Mouse (Mus musculus): ENCODE data around the gene Wdr93. TPM values are rescaled to one million over a fixed set of nuclear protein-coding genes. Genes with fewer than 3 reads are reported as not detected.
A peak's percentile ranks its signal among the peaks of the same experiment; 100 is the strongest.

The Wdr93 gene
- polyA plus RNA-seq, 1 experiment from 2014 or later: 0.65 TPM

GRCm38 (mm10) chr7:79756334-79756733 lies 13.4 kb downstream of the Wdr93 start:
- 53% methylated on average over 2 of the region's 2 CpGs for WGBS
- no peak for ATAC-seq (ENCODE audit: low FRiP score)

GRCm38 (mm10) chr7:79758176-79758575 lies 15.2 kb downstream of the Wdr93 start:
- ATAC-seq (ENCODE audit: low FRiP score): no peak
- Histone ChIP-seq H3K27ac (no peak overlapping the region), H3K4me3 (no peak overlapping the region), H3K27me3 (no peaks in the 10 kb centered on the region), H3K9me3 (no peaks in the 10 kb centered on the region), H3K4me1 (replicated peaks) (no peaks in the 10 kb centered on the region), H3K4me2 (no peak overlapping the region), H3K9ac (no peak overlapping the region), H3K36me3 (no peaks in the 10 kb centered on the region)
- WGBS: 79% methylated on average over 6 of the region's 6 CpGs

More at GRCm38 (mm10) chr7:79756334-79756733, 13.4 kb downstream of the Wdr93 start:
- Histone ChIP-seq H3K36me3 (no peaks in the 10 kb centered on the region), H3K4me2 (no peak overlapping the region), H3K4me3 (no peak overlapping the region), H3K9ac (no peak overlapping the region), H3K27me3 (no peaks in the 10 kb centered on the region), H3K4me1 (replicated peaks) (no peaks in the 10 kb centered on the region), H3K27ac (no peak overlapping the region), H3K9me3 (no peaks in the 10 kb centered on the region)

DNA sequence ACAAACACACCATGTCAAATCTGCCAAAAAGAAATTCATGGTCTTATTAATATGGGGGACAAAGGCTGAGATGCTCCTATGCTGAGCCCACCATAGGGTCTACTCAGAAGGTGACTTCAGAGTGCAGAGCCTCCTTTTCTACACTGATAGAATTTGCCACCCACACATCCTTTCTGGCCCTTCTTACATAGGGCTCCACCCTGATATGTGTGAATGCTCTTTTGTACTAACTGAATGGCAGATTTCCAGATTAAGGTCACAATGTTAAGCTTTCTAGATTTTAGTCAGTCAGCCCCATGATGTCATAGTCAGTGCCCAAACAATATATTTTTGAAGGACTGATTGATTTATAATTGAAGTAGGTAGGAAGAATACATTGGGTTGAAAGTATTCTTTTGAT lies 16.8 kb downstream of the Wdr93 start:
- H3K27me3 ChIP-seq: no peaks in the 10 kb centered on the region
- no peak overlapping the region for H3K4me3 ChIP-seq
- H3K4me2 ChIP-seq: no peak overlapping the region
- no peak overlapping the region for H3K9ac ChIP-seq
- ATAC-seq (ENCODE audit: low FRiP score): no peak
- no peak overlapping the region for H3K27ac ChIP-seq
- no peaks in the 10 kb centered on the region for H3K36me3 ChIP-seq
- H3K4me1 ChIP-seq (replicated peaks): no peaks in the 10 kb centered on the region
- no peaks in the 10 kb centered on the region for H3K9me3 ChIP-seq

DNA sequence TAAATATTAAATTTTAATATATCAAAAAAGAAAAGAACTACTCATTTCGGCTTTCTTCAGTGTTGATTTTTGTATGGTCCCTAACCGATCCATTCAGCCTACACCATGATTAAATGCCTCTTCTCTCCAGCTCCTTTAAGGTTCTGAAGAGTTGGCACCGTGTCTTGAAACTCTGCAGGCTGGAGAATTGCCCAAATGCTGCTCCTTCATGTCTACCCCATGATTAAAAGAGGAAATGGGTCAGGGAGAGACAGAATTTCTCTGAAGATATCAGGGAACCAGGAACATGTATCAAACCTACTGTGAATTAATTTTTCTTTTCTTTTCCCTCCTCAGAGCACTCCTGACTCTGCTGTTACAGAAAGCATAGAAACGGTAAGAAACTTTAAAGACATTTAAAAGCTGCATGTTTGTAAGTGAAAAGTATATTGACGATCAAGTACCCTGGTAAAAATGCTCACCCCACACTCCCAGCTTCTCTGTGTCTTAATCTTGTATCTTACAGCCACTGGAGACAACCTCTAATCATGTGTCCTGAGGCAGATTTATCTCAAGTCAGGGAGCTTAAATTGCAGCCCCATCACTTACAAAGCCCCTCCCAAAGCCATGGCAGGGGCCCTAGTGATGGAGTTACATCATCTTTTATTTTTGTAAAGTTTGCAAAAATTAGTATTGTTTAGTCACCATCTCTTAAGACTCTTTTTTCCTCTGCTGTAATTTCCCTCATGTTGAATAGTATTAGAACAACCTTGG lies 18.3 kb downstream of the Wdr93 start:
- no peaks in the 10 kb centered on the region for H3K4me1 ChIP-seq (replicated peaks)
- no peaks in the 10 kb centered on the region for H3K36me3 ChIP-seq
- 86% methylated on average over 5 of the region's 5 CpGs for WGBS
- H3K9ac ChIP-seq: no peak overlapping the region
- no peaks in the 10 kb centered on the region for H3K9me3 ChIP-seq
- no peak for ATAC-seq (ENCODE audit: low FRiP score)
- H3K27ac ChIP-seq: no peak overlapping the region
- no peaks in the 10 kb centered on the region for H3K27me3 ChIP-seq
- no peak overlapping the region for H3K4me2 ChIP-seq
- no peak overlapping the region for H3K4me3 ChIP-seq

GRCm38 (mm10) chr7:79762106-79762505 lies 19.1 kb downstream of the Wdr93 start:
- no peaks in the 10 kb centered on the region for H3K4me1 ChIP-seq (replicated peaks)

DNA sequence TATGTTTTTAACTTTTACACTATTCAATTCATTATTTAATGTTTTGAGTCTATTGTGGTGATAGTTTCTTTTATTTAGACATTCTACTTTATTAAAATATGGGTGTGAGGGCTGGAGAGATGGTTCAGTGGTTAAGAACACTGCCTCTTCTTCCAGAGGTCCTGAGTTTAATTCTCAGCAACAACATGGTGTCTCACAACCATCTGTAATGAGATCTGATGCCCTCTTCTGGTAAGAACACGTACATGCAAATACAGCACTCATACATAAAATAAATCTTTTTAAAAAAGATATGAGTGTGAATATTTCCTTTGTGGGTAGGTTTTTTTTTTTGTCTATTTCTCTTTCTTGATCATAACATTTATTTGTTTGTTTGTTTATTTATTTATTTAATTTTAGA lies 23.0 kb downstream of the Wdr93 start:
- H3K9ac ChIP-seq: no peak overlapping the region
- H3K36me3 ChIP-seq: no peaks in the 10 kb centered on the region
- no peak overlapping the region for H3K27ac ChIP-seq
- no peak overlapping the region for H3K4me3 ChIP-seq
- H3K4me1 ChIP-seq (replicated peaks): no peaks in the 10 kb centered on the region
- no peaks in the 10 kb centered on the region for H3K27me3 ChIP-seq
- WGBS: 47% methylated on average over 1 of the region's 1 CpGs
- H3K4me2 ChIP-seq: no peak overlapping the region
- H3K9me3 ChIP-seq: no peaks in the 10 kb centered on the region
- no peak for ATAC-seq (ENCODE audit: low FRiP score)

More at GRCm38 (mm10) chr7:79762106-79762505, 19.1 kb downstream of the Wdr93 start:
- no peak overlapping the region for H3K4me3 ChIP-seq
- no peak overlapping the region for H3K27ac ChIP-seq
- no peaks in the 10 kb centered on the region for H3K36me3 ChIP-seq
- no peak for ATAC-seq (ENCODE audit: low FRiP score)
- no peak overlapping the region for H3K4me2 ChIP-seq
- H3K27me3 ChIP-seq: no peaks in the 10 kb centered on the region
- H3K9ac ChIP-seq: no peak overlapping the region
- 81% methylated on average over 8 of the region's 8 CpGs for WGBS
- no peaks in the 10 kb centered on the region for H3K9me3 ChIP-seq

DNA sequence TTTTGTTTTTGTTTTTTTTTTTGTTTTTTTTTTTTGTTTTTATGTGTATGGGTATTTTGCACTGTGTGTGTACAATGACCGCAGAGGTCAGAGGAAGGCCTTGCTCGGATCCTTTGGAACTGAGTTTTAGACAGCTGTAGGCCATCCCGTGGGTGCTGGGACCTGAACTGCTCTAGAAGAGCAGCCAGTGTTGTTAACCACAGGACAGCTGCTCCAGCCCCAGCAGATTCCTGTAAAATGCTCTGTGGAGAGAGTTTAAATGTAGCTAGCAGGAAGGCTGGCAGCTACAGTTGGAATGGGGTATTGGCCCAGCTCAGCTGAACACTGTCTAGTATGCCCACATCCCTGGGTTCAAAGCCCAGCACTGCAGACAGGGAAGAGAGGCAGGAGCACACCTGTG lies 26.7 kb downstream of the Wdr93 start:
- Histone ChIP-seq H3K4me1 (replicated peaks) (no peaks in the 10 kb centered on the region; the same call in 1 of the 2 replicates), H3K4me2 (no peak overlapping the region), H3K27me3 (no peaks in the 10 kb centered on the region), H3K27ac (no peak overlapping the region), H3K4me3 (no peak overlapping the region), H3K9me3 (no peaks in the 10 kb centered on the region), H3K9ac (no peak overlapping the region), H3K36me3 (no peaks in the 10 kb centered on the region)
- 87% methylated on average over 3 of the region's 3 CpGs for WGBS
- ATAC-seq (ENCODE audit: low FRiP score): no peak

- Histone ChIP-seq H3K27me3 (no peaks in the 10 kb centered on the region), H3K9ac (no peak overlapping the region), H3K4me1 (replicated peaks) (no peaks in the 10 kb centered on the region; the same call in 1 of the 2 replicates), H3K27ac (no peak overlapping the region), H3K4me2 (no peak overlapping the region), H3K9me3 (no peaks in the 10 kb centered on the region), H3K36me3 (no peaks in the 10 kb centered on the region), H3K4me3 (no peak overlapping the region)
- 43% methylated on average over 15 of the region's 15 CpGs for WGBS
- ATAC-seq (ENCODE audit: low FRiP score): no peak
Measured at GRCm38 (mm10) chr7:79771561-79772512, 28.9 kb downstream of the Wdr93 start.

GRCm38 (mm10) chr7:79780647-79781626 lies 38.0 kb downstream of the Wdr93 start:
- no peak overlapping the region for H3K4me3 ChIP-seq
- no peak overlapping the region for H3K27ac ChIP-seq
- no peaks in the 10 kb centered on the region; the same call in 1 of the 2 replicates for H3K4me1 ChIP-seq (replicated peaks)
- 40% methylated on average over 16 of the region's 16 CpGs for WGBS
- H3K9me3 ChIP-seq: no peaks in the 10 kb centered on the region
- peak overlapping the region; percentile 44 for H3K4me2 ChIP-seq
- no peaks in the 10 kb centered on the region for H3K36me3 ChIP-seq
- peaks cover 6% of the 10 kb centered on the region; the same call in 1 of the 2 replicates for H3K27me3 ChIP-seq
- peak; percentile 54; the same call in 1 of the 2 replicates for ATAC-seq (ENCODE audit: low FRiP score)
- H3K9ac ChIP-seq: no peak overlapping the region

DNA sequence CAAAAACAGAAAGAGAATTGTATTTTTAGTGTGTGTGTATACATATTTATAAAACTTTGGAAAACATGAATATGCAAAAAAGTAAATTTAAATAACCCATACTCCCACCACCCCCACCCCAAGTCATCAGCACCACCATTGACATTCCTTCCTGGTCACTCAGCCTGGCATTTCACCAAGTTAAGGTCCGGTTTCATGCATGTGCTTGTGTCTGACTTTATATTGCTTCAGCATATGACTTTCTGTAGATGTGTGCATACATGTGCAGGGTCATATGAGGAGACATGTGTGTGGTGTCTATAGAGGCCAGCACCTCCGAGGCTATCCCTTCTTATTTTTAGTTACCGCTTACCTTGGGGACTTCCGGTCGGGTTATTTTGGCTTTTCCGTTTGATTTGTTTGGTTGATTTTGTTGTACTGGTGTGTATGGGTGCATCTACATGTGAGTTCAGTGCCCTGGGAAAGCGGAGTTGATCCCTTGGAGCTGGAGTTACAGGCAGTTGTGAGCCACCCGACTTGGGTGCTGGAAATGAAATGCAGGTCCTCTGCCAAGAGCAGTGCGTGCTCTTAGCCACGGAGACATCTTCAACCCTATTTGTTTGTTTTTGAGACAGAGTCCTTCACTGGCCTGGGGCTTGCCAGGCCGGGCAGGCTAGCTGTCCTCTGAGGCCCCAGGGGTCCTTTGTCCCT lies 39.0 kb downstream of the Wdr93 start:
- H3K4me1 ChIP-seq (replicated peaks): no peaks in the 10 kb centered on the region; the same call in 1 of the 2 replicates
- H3K9ac ChIP-seq: no peak overlapping the region
- WGBS: 79% methylated on average over 11 of the region's 11 CpGs
- H3K27ac ChIP-seq: no peak overlapping the region
- ATAC-seq (ENCODE audit: low FRiP score): no peak
- H3K4me2 ChIP-seq: no peak overlapping the region
- no peak overlapping the region for H3K4me3 ChIP-seq
- H3K27me3 ChIP-seq: peaks cover 11% of the 10 kb centered on the region; the same call in 1 of the 2 replicates
- H3K9me3 ChIP-seq: no peaks in the 10 kb centered on the region
- H3K36me3 ChIP-seq: no peaks in the 10 kb centered on the region

DNA sequence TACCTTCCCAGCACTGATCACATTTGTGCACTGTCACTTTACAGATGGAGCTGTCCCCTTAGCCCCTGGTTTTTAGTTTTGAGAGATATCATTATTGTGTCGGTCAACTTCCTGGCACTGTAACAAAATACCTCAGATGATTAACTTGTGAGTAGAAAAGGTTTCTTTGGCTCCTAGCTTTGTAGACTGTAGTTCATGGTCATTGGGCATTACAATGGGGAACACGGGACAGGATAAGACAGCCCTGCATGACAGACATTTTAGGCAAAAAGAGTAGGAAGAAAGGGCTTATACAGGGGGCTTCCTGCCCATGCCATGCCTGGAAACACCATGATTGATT lies 39.5 kb downstream of the Wdr93 start:
- WGBS: 79% methylated on average over 2 of the region's 2 CpGs
- H3K27me3 ChIP-seq: peaks cover 16% of the 10 kb centered on the region

More for the DNA sequence above, 39.5 kb downstream of the Wdr93 start:
- H3K4me3 ChIP-seq: no peak overlapping the region
- H3K4me1 ChIP-seq (replicated peaks): no peaks in the 10 kb centered on the region; the same call in 1 of the 2 replicates
- no peak for ATAC-seq (ENCODE audit: low FRiP score)
- no peaks in the 10 kb centered on the region for H3K9me3 ChIP-seq
- no peak overlapping the region for H3K9ac ChIP-seq
- H3K27ac ChIP-seq: no peak overlapping the region
- no peaks in the 10 kb centered on the region for H3K36me3 ChIP-seq
- no peak overlapping the region for H3K4me2 ChIP-seq

Data from hindbrain, embryonic 13.5 days (tissue).